Mouse (Mus musculus) induced T-regulatory cell, adult 2 months (primary cell): Measurements from ENCODE around the gene Exoc7.

ENCODE experiments used
- DNase-seq: peaks from one replicate; pipeline ENCODE4 v3.0.0-alpha.2; 2012; ENCODE audit warnings: low read depth

Exoc7 gene

DNA sequence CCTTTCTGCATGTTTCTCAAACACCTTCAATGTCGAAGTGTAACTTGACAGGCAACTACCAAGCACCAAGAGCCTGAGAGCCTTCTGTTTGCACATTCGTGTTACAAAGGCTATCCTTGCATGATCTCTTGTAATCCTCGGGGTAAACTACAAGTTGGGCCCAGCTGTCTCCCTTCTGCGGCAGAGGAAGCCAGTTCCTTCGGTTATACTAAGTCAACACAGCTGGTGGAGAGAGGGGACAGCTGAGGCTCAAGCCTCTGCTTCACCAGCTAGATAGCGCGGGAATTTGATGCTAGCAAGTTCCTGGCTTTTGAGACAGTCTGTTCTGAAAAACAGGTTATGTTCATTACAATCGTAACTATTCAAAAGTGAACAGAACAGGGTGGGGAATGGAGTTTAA is 5.3 kb upstream of the Exoc7 start:
- DNase-seq: no peak

DNA sequence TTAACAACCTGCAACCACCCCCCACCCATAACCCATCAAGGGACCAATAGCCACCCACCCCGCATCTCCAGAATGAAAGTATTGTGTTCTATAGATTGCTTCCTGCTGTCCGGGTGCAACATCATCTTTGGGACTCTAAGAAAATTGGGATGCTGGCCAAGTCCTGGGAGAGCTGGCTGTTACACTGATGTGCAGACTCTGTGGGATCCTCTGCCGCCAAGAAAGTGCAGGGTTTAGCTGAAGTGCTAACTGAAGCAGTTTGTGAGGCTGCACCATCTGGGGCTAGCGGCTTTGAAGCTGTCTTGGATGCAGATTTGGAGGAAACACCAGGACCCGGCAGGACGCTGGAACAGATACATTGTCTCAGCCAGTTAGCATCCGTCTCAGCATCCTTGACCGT is 4.1 kb upstream of the Exoc7 start:
- DNase-seq: no peak

DNA sequence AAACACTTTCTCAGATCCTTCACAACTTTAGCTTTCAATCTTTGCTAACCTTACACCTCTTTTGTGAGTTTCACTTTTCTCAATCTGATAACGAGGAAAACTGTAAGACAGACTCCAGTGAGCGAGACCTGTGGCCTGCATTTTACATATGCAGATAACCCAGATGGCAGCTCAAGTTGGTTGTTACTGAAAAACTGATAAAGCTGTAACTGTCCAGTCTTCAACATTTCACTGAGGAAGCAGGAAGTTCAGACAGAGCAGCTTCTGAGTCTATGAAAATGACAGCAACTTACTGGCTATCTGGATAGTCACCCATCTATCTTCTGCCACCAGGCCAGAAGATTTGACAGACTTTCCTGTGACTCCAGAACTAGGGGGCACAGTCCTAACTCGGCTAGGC is 2.6 kb upstream of the Exoc7 start:
- DNase-seq: no peak

DNA sequence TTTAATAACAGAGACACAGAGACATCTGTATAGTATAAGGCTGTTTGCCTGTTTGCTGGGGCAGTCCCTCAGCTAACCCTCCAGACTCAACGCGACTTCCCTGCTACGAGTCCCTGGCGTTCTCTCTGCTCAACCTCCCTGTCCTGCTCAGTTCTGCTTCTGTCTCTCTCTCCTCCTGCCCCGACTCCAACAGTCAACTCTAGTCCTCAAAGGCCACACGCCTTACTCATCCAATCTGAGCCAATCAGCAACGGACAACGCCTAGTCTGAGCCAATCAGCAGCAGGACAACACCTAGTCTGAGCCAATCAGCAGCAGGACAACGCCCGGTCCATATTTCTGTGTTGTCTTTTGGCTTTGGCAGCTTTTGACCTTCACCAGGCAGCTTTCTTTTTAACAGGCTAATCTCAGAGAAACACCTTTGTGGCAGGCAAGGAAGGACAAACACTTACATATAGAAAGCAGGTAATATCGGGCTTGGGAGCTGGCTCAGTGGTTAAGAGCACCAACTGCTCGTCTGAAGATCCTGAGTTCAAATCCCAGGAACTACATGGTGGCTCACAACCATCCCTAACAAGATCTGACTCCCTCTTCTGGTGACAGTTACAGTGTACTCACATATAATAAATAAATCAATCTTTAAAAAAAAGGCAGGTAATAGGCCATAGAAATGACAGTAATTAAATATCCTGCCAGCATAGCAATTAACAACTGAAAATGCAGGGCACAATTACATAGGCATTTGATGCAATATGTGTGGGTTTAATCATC is 914 bp upstream of the Exoc7 start:
- DNase-seq: peak; percentile 21

DNA sequence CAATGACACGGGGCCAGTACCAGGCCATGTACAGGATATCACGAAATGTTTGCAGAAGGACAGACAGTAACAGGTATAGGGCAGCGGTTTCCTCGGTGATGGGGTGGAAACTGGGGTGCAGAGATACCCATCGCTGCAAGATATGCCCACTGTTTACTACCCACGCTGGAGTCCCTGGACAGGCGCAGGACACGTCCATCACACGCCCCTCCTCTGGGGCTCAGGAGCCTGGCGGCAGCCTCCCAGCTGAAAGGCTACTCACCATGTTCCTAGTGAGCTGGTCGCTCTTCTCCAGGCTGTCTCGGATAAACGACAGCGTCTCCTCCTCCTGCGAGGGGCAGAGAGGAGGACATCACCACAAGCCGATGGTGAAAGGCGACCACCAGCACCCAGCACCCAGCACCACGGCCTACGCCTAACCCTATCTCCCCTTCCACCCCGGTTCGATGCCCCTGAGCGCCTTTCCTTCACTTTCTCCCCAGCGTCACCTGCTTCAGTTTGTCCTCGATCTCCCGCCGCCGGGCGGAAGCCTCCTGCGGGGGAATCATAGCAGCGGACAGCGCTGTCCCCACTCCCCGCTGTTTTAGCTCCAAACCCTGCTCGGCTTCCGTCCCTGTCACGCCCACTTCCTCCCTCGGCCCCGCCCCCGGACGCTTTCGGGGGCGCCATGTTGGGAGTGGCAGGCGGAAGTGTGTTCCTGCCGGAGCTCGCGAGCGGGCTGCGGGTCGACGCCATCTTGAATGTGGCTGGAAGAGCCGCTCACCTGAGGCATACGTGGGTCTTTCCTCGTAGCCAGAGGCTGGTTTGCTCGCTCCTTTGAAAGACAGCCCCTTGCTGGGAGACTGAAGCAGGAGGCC is 679 bp downstream of the Exoc7 start:
- DNase-seq: peak; percentile 97

DNA sequence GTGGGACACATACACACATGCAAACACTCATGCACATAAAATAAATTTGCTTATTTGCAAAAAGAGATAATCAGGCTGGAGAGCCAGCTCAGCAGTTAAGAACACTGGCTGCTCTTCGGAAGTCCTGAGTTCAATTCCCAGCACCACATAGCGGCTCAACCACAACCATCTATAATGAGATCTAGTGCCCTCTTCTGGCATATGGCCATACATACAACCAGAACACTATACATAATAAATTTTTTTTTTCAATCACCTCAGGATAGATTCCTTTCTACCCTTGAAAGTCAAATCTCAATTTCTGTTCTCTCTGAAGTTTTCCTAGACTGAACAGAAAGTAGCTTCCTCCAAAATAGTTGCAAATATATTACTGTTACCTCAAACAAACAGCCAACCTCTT is 1.6 kb downstream of the Exoc7 start:
- peak; percentile 22 for DNase-seq

DNA sequence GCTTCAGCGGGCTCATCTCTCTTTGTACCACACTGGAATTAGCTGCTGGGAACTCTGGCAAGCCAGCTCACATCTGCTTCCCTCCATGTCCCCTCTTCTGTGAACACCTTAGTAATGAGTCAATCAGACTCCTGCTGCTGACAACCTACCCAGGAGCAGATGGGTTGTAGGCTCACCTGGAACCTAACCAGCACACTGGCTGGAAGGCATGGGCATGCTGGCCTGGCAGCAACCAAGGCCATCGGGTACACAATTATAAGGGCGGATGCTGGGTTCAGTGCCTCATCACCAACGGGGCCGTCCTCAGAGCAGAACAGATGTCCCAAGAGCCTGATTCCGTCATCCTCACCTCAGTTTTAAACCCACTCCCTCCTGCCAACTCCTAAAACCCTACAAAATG is 8.4 kb downstream of the Exoc7 start:
- DNase-seq: no peak

DNA sequence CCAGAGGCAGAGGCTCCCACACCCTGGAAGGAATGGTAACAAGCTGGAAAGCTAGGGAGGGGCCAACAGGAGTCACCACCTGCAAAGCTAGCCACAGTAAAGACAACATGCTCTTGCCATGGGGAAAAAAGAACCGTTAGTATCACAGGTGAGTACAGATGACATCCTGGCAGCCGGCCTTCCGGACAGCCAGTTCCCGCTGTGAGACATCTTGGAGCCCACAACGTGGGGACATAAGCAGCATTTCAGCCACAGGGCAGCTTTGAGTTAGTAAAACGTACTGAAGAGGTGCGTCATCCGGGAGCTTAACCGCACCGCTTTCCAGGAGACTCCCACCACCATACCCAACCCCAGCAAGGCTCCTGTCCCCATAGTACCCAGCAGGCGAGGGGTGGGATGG is 8.8 kb downstream of the Exoc7 start:
- no peak for DNase-seq

DNA sequence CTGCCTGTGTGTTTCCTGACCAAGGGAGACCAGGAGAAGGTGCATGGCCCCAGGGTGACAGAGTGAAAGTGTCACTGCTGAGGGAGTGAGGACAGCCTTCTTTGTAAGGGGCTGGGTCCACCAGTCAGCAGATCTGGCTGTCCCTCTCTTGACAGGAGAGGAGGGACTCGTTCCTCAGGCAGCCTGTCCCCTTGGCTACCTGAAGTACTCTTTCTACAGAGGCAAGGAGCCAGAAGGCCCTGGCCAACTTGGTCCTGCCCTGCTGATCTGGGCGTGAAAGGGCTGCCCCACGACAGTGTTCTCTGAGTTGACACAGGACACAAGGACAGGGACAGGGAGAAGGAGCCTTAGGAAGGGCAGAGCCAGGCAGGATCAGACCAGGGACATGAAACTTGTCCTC is 10.0 kb downstream of the Exoc7 start:
- DNase-seq: no peak

DNA sequence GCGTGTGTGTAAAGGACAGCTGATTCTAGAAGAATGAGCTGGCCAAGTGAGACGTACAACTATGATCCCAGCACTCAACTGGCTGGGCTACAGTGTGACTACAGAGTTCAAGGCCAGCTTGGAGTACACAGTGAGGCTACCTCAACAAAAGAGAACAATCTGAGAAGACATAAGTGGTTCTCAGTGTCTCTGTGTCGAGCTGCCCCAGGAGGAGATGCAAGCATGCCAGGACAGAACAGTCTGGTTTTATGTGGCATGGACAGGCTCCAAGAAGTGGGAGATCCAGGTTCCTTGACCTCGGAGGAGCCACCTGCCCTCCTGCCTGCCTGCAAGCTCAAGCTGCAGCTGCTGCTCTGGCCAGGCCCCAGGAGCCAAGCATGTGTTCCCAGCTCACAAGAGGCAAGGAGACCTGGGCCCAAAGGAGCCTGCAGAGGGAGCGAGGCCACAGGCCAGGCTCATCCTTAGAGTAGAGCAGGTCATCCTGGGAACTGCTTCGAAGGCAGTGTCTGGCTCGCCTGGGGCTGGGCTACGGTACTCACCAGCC is 10.8 kb downstream of the Exoc7 start:
- DNase-seq: no peak

DNA sequence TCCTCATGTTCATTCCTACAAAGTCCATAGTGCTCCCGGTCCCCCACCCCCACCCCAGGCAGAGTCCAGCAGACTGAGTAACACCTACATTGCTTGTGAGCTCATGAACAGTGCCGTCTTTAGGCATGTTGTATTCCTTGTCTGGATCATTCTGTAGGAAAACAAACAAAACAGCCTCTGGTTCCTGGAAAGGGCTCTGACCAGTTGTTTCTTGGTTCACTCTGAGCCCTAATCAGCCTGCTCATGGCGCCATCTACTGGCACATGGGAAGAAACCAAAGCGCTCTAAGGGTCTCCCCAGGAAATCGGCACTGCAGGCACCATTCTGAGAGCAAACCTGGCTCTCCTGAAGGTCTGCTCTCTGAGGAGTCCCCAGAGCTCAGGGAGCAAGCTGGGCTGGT is 12.7 kb downstream of the Exoc7 start:
- DNase-seq: peak; percentile 80

DNA sequence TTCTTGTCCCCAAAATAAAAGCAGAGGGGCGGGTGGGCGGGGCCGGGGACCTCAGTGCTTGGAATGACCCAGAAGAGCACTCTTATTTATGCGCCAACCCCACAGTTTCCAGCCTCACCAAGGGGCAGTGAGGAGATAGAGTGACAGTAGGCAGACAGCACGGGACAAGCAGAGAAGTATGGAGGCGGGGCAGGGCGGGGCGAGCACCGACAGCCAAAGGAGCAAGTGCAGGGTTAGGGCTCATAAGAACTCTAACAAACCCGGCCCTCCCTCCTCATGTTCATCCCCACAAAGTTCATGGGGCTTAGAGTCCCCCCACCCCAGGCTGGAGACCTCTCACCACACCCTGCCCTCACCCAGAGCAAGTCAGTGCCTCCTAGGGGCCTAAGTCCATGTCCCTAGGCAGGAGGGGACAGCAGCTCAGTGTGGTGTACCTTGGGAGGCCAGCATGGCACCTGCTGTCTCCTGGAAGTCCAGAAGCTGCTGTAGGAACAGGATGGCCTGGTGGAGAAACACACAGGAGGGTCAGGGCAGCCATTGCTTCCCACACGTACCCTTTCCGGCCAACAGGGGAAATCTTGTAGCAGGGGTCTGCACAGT is 13.4 kb downstream of the Exoc7 start:
- no peak for DNase-seq

DNA sequence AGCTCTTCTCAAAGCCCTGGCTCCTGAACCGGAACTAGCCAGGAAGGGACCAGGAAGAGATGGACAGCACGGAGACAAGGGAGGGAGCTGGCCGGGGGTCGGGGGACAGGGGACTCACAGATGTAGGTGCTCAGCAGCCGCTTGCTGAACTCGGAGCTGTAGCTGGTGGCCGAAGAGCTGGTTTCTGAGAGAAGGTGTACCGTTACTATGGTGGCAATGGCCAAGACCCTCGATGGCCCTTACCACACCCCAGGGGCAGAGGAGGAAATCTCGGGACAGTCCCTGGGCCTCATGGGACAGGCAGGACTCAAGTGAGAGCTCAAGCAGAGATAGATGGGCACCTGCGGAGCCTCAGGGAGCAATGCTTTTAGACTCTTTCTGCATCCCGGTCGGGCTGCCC is 14.6 kb downstream of the Exoc7 start:
- DNase-seq: no peak

DNA sequence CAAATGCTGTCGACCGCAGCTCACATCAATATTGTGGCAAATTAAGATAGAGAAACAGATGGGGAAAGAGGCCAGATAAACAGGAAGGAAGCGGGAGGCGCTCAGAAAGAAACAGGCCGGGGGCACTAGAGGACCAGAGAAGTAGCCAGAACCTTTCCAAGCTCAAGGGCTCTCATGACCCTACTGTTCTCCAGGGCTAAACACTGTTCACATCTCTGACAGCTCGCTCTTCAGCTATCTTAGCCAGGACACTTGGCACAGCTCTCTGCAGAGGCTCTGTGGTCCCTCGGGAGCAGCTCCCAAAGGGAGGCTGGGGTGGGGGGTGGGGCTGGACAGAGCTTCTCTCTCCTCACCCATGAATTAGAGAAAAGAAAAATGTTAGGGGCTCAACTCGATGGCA is 16.5 kb downstream of the Exoc7 start:
- no peak for DNase-seq

DNA sequence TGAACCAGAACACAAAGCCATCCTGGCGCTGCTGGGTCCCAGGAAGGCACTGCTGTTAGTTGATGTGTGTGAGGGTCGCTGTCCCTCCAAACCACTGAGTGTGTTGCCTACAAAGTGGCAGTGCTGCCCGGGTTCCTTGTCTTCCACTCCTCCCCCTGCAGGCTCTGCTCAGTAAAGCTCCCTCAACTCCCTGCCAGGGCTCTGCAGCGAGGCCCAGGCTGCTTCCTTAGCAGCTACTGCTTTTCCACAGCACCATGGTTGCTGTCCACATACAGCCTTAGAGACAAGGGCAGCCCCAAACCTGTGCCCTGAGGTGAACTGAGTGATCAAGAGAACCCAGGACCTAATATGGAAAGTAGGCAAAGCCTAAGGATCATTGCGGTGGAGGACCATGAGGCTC is 19.7 kb downstream of the Exoc7 start:
- DNase-seq: no peak

DNA sequence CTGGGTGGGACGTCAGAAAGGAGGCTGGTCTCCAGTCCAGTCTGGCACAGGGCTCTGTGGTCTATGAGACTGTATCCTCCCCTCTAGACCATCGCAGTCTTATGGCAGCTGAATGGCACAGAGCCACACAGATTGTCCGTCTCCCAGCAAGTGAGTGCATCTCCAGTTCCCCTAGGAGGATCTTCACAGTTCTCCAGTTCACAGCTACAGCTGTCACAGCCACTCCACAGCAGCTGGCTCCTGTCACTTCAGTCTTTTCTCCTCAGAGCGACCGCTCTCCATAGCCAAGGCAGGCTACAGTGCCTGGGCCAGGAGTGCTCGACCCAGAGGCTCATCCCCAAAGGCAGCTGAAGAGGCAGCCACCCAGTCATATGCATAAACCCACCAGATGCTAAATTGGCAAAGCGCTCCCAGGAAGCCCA is 21.3 kb downstream of the Exoc7 start:
- no peak for DNase-seq

DNA sequence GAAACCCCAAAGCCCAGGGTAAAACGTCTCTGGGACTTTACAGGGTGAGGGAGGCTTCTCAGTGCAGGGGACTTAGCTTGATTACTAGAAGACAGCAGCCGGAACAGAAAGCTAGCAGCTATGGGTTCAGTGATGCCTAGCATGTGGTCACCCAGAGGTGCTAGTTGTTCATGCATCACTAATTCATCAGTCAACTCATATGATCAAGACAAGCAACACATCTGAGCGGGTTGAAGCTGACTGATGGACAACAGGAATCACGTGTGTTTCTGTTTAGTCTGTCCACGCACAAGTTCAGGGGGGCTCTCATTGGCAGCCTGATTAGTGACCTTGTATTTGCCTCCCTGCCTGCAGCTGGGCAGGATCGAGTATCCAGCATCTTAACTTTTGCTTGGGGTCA is 23.1 kb downstream of the Exoc7 start:
- DNase-seq: no peak

DNA sequence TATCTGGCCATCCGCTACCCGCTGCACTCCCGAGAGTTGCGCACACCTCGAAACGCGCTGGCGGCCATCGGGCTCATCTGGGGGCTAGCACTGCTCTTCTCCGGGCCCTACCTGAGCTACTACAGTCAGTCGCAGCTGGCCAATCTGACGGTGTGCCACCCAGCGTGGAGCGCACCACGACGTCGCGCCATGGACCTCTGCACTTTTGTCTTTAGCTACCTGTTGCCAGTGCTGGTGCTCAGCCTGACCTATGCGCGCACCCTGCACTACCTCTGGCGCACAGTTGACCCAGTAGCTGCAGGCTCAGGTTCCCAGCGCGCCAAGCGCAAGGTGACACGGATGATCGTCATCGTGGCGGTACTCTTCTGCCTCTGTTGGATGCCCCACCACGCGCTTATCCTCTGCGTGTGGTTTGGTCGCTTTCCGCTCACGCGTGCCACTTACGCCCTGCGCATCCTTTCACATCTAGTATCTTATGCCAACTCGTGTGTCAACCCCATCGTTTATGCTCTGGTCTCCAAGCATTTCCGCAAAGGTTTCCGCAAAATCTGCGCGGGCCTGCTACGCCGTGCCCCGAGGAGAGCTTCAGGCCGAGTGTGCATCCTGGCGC is 24.0 kb downstream of the Exoc7 start:
- DNase-seq: no peak

DNA sequence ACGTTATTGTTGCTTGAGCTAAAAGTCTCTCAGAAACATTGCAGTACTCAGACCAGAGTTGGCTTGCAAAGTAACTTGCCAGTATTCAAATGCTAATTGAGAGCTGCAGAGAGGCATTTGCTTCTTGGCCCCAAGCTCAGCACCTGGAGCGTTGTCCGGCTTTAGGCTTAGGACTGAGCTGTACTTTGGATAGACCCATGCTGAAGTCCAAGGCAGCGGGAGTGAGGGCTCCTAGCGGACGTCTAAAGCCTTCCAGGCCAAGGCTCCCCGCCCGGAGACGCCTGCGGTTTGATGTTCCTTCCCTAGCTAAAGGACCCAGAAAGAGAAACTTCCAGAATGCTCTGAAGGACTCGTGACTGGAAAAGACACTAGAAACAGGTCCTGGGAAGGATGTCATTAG is 24.9 kb downstream of the Exoc7 start:
- DNase-seq: no peak

DNA sequence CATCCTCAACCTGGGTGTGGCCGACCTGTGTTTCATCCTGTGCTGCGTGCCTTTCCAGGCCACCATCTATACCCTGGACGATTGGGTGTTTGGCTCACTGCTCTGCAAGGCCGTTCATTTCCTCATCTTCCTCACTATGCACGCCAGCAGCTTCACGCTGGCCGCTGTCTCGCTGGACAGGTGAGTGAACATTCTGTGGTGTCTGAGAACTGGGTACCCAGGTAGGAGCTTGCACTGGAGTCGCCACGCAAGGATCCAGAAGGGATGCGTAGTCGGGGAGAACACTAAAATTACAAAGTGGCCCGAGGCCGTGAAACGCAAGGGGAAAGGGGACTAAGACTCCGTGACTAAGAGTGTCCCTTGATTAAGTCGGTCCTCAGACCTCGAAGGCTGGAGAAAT is 25.4 kb downstream of the Exoc7 start:
- DNase-seq: no peak

DNA sequence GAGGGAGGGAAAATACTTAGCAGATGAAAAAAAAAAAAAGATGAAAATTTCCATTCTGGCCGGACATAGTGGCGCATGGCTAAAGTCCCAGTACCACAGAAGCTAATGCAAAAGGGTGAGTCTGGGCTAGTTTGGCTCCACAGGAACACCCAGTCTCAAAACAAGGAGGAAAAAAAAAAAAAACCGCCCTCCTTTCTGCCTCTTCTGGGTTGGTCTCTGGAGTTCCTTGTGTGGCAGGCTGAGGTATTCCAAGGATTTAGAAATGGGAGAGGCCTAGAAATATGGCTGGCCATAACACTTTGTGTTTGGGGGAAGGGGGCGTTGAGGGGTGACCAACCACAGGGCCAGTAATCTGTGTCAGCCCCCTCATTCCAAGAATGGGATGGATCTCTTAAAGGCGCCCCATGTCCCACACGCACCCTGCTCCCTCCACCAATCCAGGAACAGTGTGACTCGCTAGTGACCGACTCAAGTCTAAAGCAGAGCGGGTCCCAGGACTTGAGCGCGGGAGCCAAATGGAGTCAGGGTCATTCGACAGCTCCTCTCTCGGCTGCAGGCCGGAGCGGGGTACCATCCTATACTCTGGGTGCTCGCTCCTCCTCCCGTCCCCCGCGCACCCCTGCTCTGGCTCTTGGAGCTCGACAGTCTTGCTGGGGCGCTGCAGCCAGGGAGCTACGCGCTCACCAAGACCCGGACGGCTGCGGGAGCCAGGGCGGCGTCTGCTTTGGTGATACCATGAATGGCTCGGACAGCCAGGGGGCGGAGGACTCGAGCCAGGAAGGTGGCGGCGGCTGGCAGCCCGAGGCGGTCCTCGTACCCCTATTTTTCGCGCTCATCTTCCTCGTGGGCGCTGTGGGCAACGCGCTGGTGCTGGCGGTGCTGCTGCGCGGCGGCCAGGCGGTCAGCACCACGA is 26.0 kb downstream of the Exoc7 start, which contains the start of gene Galr2:
TSS of gene Galr2 (plus strand) at position 189 of the 913 bp plus-strand sequence.
- DNase-seq: no peak
